Mouse (Mus musculus) liver, adult 2 months (tissue): ENCODE data around the gene Ireb2.
"Not testable (repeated sequence)": the region's sequence is repeated elsewhere in the genome, so short reads cannot be mapped to it uniquely, and the experiment has no call there.

ENCODE experiments used
- CTCF ChIP-seq: fragments of 200-500 bp; IDR thresholded peaks from 2 replicates; pipeline ENCODE4 v1.5.1; 2011; ENCODE audit warnings: low read depth, low read length, control low read depth
- POLR2A ChIP-seq: fragments of 200-500 bp; IDR thresholded peaks from 2 replicates; pipeline ENCODE4 v1.6.1; 2011; ENCODE audit warnings: low read length, control low read depth; ENCODE audit not compliant: insufficient read depth; ENCODE audit errors: extremely low read depth

DNA sequence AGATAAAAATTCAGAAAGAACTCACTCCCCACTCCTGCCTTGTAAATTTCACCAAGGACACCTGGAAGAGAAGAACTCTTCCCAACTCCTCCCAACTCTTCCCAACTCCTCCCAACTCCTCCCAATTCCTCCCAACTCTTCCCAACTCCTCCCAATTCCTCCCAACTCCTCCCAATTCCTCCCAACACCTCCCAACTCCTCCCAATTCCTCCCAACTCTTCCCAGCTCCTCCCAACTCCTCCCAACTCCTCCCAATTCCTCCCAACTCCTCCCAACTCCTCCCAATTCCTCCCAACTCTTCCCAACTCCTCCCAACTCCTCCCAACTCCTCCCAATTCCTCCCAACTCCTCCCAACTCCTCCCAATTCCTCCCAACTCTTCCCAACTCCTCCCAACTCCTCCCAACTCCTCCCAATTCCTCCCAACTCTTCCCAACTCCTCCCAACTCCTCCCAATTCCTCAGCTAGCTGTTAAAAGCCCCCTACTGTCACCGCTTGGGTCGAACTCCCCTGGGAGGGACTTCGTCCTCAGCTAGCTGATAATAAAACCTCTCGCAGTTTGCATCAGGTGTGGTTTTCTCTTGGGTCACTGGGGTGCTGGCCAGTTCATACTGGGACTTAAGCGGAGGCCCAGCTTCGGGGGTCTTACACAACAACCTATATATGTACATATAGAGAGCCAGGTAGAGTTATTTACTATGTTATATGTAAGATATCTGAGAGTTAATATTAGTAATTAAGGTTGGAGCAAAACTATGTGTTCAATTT, 27.5 kb upstream of the Ireb2 start:
- TF ChIP-seq CTCF, POLR2A: not testable (repeated sequence)
